Mouse (Mus musculus): ENCODE measurements at regions not wholly inside any gene's neighbourhood (a gene's known extent, or its start where the extent isn't known, plus 50 kb on each side); places are given as distances from the start of the nearest gene placed in this dataset.
A peak's percentile ranks its signal among the peaks of the same experiment; 100 is the strongest.

DNA sequence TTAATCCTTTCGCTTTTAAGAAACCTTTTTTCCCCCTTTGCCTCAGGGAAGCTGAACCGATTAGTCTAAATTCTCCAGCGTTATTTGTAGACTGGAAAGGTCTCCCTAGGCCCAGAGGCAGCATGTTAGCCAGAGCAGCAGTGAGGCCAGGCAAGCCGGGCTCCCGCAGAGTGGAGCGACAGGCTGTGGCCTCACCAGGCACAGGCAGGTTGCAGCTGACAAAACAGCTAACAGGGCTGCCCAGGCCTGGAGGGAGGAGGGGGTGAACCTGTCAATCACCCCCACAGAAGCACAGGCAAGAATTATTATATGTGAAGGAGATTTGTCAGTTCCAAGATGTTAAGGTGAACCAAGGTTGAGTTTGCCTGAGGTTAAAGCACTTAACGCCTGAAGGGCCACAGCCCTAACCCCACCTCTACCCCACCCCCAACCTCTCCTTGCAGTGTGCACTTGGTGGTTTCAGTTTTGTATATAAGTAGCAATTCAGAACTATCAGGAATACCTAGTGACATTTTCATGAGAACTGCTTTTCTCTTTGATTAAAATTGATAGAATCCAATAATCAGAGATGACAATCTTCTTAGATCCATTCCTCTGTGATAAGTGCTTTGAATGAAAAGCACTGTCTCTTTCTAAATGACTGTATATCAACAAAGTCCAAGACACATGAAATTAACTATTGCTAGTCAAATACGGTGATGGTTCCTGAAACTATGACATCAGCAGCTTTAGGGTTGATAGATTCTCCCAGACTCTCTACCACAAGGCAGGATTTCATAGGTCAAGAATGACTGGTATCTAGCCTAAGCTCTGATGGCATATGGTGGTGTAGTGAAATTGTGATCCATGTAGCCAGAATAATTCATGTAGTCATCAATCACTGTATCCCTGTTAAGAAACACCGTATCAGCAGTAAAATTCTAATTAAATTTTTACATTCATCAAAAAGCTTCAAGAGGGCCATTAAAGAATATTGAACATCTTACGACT is 244.5 kb upstream of the Gm49339 start:
- Histone ChIP-seq H3K4me3 (no peak overlapping the region), H3K27ac (no peak overlapping the region)
- no peak for TF ChIP-seq CTCF (conservative IDR thresholded peaks at IDR 0.05)
- no peak for DNase-seq (ENCODE audit: low spot score in 2 of 2)

DNA sequence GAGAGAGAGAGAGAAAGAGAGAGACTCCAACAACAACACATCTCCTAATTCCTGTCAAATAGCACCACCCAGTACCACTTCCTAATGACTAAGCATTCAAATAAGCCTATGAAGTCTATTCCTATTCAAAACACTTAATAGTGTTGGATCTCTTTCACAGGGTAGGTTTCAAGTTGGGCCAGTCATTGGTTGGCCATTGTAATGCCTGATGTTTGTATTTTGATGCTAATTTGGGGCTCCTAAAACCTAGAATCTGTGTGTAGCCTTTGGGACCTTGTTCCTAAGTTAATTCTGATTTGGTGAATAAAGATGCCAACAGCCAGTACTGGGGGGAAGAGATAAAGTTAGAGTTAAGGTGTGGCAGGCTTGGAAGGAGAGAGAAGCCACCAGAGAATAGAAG is 242.3 kb upstream of the Gm49339 start:
- no peak overlapping the region for H3K27ac ChIP-seq
- DNase-seq (ENCODE audit: low spot score in 2 of 2): no peak
- H3K4me3 ChIP-seq: no peak overlapping the region
- no peak for TF ChIP-seq CTCF (conservative IDR thresholded peaks at IDR 0.05)

DNA sequence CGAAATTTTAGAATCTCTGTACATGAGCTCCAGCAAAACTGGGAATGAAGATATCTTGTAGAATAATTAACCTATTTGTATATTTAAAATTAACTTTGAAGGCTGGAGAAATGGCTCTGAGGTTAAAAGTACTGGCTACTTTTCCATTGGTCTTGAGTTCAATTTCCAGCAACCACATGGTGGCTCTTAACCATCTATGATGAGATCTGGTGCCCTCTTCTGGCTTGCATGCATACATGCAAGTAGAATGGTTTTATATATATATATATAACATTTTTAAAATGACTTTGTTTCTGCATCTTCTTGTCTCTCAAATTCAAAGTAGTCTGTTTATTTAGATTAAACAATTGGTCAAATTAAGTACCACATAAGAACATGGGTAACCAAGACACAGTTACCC is 227.0 kb upstream of the Gm49339 start:
- DNase-seq (ENCODE audit: low spot score in 2 of 2): no peak
- Histone ChIP-seq H3K27ac (no peak overlapping the region), H3K4me3 (no peak overlapping the region)
- peak; percentile 22 for TF ChIP-seq CTCF (conservative IDR thresholded peaks at IDR 0.05)

DNA sequence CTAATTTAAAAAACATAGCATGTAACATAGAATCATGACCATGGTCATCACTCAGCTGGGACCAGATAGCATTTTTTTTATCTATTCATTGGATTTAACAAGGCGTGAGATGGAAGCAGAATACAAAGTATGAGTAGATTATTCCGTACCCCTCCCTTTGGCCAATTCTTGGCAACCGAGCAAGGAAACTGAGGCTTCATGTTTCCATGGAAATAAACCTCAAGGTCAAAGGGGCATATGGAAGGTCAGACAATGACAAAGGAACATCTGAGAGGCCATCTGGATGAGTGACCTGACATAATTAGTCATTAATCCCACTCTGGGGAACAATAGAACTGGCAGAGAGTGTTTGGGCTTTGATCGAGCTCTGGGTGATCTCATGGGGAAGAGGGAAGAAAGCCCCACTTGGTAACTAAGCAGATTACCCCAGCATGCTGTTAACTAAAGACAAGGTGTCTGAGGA is 222.8 kb upstream of the Gm49339 start:
- Histone ChIP-seq H3K4me3 (no peak overlapping the region), H3K27ac (no peak overlapping the region)
- DNase-seq (ENCODE audit: low spot score in 2 of 2): no peak
- TF ChIP-seq CTCF (conservative IDR thresholded peaks at IDR 0.05): no peak

DNA sequence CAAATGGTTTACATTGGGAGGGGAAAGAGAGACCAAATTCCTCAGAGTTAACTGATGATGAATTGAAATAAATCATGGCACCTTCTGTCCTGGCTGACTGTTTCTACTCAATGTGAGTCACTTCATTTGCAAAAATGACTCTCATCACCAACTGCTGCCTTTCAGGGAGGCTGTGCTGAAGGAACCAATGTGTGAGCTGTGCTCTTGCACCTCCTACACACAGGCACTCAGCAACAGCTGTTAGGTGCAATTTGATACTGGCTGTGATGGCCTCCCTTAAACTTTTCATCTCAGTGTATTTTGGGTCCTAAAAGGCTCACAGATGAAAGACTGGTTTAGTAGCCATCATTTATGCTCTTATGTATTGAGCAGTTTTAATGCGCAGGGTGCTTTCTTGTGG is 209.0 kb upstream of the Gm49339 start:
- H3K27ac ChIP-seq: peak overlapping the region; percentile 24
- no peak overlapping the region for H3K4me3 ChIP-seq
- peak; percentile 61 to 76 for DNase-seq (ENCODE audit: low spot score in 2 of 2)
- TF ChIP-seq CTCF (conservative IDR thresholded peaks at IDR 0.05): no peak

DNA sequence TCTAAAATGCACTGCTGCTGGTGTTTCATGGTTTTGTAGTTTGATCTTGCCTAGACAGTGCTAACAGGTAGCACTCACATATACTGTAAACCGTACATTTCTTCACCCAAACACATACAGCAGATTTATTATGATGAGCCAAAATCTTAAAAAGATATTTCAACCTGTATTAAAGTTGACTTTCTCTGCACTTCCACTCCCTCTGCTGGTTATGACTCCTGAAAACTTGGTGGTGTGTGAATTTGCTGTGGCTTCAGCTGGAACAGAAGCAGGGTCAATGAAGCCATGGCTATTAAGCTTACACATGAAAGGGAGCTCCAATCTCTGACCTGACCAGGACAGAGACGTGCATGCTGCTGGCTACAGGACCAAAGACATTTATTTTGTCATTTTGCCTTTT is 202.2 kb upstream of the Gm49339 start:
- no peak overlapping the region for H3K4me3 ChIP-seq
- DNase-seq (ENCODE audit: low spot score in 2 of 2): no peak
- TF ChIP-seq CTCF (conservative IDR thresholded peaks at IDR 0.05): peak; percentile 62
- no peak overlapping the region for H3K27ac ChIP-seq

DNA sequence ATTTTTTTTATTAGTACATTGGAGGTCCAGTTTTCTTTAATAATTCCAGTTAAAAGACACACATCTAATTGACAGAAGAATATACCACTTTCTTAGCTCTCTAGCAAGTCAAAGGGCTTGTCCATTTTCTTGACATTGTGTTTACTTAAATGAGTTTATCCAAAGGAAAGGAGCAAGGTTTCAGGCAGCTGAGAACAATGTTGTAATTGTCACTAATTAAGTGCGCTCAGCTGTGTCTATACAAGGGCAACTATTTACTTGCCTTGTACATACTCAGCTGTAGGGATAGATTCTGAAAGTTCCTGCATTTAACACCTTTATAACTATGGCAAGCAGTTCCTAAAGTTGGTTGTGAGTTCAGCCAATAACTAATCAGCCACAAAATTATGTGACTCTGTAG is 198.0 kb upstream of the Gm49339 start:
- Histone ChIP-seq H3K27ac (no peak overlapping the region), H3K4me3 (no peak overlapping the region)
- no peak for DNase-seq (ENCODE audit: low spot score in 2 of 2)
- TF ChIP-seq CTCF (conservative IDR thresholded peaks at IDR 0.05): no peak

DNA sequence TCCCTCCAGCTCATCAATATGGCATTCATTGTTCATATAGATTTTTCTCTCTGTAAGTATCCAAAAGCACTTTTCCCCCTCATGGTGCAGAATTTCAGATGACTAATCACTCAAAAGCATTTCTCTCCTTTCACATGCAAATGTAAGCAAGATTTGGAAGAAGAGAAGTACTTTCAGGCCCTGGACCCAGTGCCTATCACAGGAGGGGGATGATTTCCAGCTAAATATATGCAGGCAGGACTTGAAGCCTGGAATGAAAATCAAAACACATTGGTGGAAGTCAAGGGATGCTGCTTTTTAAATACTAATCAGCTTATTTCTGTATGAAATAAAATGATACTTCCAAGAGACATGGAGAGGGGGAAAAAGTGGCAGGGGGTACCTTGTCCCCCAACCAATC is 195.9 kb upstream of the Gm49339 start:
- H3K4me3 ChIP-seq: no peak overlapping the region
- no peak for DNase-seq (ENCODE audit: low spot score in 2 of 2)
- no peak for TF ChIP-seq CTCF (conservative IDR thresholded peaks at IDR 0.05)
- no peak overlapping the region for H3K27ac ChIP-seq

DNA sequence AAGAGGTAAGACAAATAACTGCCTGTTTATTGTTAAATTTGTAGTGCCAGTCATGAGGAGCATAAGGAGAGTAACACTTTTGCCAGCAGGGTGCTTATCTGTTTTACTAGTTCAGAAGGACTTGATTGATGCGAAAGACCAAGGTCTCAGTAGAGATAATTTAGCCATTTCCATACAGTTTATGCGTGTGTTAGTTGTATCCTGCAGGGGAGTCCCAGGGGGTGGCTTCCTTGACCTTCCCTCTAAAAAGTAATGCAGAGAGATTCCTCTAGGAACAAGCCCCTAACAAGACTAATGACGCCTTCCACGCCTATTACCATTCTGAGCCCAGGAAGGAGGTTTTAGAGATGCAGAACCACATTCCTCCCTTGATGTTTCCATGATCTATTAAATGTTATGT is 192.6 kb upstream of the Gm49339 start:
- no peak overlapping the region for H3K4me3 ChIP-seq
- no peak for TF ChIP-seq CTCF (conservative IDR thresholded peaks at IDR 0.05)
- no peak for DNase-seq (ENCODE audit: low spot score in 2 of 2)
- no peak overlapping the region for H3K27ac ChIP-seq

DNA sequence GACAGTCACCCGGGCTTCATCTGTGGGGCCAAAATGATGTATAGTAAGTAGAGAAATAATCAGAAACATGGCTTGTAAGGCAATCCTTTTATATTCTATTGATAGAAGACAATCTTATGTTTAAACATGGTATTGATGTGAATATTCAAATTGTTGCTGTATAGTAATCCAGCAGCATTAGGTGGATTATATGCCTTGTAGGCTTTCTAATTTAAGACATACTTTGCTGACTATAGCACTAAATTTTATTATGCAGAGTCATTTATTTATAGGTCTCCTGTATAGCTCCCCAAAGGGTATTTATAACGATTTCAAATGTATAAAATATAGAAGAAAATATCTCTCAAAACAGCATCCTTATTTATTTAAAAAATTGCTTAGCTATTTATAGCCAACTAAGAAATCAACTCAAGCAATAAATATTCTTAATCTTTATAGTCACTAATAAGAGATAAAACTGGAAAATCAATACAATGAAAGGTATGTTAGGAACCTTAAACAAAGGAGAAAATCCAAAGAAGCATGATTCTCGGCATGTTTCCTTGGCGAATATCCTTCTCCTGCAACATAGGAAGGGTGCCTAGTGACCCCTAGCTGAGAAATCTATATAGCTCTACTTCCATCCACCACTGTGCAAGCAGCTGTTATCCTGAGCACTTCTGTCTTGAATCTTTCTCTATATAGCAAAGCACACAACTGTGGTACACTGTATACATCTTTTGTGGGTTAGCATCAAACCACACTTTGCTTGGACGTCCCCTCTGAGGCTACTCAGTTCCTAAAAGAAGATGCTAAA is 188.8 kb upstream of the Gm49339 start:
- no peak overlapping the region for H3K27ac ChIP-seq
- TF ChIP-seq CTCF (conservative IDR thresholded peaks at IDR 0.05): peak; percentile 68
- no peak for DNase-seq (ENCODE audit: low spot score in 2 of 2)
- no peak overlapping the region for H3K4me3 ChIP-seq

DNA sequence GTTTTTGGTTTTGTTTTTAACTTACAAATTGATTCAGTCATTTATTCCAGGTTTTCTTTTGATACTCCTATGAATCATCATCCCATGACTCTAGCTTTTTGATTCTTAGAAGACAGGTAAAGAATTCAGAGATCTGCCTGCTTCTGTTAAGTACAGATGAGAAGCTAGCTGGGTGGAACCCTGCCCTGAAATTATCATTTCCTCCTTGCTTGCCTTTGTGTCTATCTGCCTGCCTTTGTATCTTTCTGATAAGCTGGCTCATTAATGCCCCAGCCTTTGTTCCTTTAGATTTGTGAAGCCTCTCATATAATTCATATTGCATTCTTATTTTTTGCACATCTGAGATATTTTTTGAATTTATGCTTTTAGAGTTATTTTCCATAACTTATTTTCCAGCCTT is 167.6 kb upstream of the Gm49339 start:
- Histone ChIP-seq H3K4me3 (no peak overlapping the region), H3K27ac (no peak overlapping the region)
- TF ChIP-seq CTCF (conservative IDR thresholded peaks at IDR 0.05): no peak
- DNase-seq (ENCODE audit: low spot score in 2 of 2): no peak

DNA sequence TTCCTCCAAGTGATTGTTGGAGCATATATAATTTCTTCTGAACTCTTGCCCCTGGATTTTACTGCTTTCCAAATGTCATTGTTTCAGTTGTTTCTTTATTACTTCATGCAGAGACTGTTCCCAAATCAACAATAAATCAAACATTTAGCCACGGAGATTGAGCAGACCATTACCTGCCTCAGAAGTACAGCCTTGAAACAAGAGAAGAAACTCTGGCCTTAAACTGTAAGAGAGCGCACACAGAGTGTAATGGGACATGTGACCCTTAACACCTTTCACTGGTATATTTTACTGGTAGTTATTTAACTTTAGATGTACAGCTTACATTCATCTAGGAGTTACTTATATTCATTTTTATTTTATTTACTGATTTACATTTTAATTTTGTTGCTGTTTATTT is 160.2 kb upstream of the Gm49339 start:
- no peak for TF ChIP-seq CTCF (conservative IDR thresholded peaks at IDR 0.05)
- no peak overlapping the region for H3K27ac ChIP-seq
- no peak for DNase-seq (ENCODE audit: low spot score in 2 of 2)
- H3K4me3 ChIP-seq: no peak overlapping the region

DNA sequence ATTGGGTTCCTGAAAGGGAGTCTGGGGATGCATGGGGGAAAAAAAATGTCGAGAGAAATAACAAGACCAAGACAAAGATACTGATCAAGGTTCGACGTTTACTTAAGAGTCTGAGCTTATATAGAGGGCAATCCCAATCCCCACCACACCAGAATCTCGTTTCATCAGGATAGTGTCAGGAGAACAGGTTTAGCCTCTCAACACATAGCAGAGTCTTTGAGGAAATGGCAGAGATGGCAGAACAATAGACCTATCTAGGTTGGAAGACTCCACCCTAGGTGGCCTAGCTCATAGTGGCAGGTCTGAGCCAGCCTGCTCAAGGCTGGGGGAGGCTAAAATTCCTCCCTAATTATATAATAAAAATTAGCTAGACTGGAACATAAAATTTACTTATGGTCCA is 151.6 kb upstream of the Gm49339 start:
- Histone ChIP-seq H3K27ac (no peak overlapping the region), H3K4me3 (no peak overlapping the region)
- no peak for DNase-seq (ENCODE audit: low spot score in 2 of 2)
- no peak for TF ChIP-seq CTCF (conservative IDR thresholded peaks at IDR 0.05)
